Mouse (Mus musculus): ENCODE measurements around the gene 1700067K01Rik. TPM values are rescaled to one million over a fixed set of nuclear protein-coding genes. Genes with fewer than 3 reads are reported as not detected.

The 1700067K01Rik gene
- polyA plus RNA-seq, 1 experiment from 2014 or later, result 1.0 TPM

DNA sequence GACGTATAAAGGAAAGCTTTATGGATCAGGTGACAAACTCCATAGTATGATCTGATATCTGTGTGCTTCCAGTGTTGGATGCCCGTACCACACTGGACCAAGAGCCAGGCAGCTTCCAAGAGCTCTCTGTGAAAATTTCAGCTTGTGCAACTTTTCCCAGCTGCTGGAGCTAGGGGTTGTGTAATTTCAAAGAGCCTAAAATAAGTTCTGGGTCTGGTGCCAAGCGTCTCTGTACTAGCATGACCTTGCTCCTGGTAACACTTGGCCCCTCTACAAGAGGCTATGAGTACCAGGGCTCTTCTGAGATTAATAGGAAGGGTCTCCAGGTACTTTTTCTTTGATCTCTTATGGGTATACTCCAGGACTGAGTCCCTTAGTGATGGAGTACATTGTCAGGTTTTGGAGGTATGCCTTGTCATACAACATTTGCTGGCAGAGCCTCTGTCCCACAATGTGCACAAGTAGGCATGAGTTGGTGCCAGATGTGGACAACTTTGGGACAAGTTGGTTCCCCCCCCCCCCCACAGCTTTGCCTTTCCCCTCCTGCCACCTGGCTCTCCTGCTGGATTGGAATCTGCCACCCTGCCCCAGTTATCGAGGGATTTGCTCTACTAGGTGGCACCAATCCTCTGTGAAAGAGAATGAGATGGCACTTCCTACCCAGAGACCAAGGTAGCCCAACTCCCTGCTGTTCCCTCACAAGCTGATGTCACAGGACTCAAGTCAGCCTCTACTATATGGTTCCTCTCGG is 37.1 kb upstream of the 1700067K01Rik start:
- ATAC-seq (peak; percentile 93), DNase-seq (ENCODE audit: low spot score) (peak; percentile 96)
- peaks cover 4% of the 10 kb centered on the region; the same call in 1 of the 2 replicates for H3K4me1 ChIP-seq (ENCODE audit: insufficient read depth, low read depth, low read length)
- WGBS, result 54% methylated on average over 5 of the region's 5 CpGs
- TF ChIP-seq CTCF (IDR thresholded peaks at IDR 0.05) (no peak), EP300 (IDR thresholded peaks at IDR 0.05) (peak; percentile 52; the same call in 1 of the 2 replicates)
- H3K27ac ChIP-seq (ENCODE audit: low read length), result peak overlapping the region; percentile 47
- no peaks in the 10 kb centered on the region for H3K27me3 ChIP-seq (replicated peaks; ENCODE audit: insufficient read depth, low read length)
- no peak overlapping the region for H3K9ac ChIP-seq (replicated peaks; ENCODE audit: low read depth)
- no peaks in the 10 kb centered on the region for H3K9me3 ChIP-seq (ENCODE audit: low read length)
- no peak overlapping the region for H3K4me2 ChIP-seq (replicated peaks; ENCODE audit: low read depth, low read length)
- no peaks in the 10 kb centered on the region for H3K36me3 ChIP-seq (ENCODE audit: insufficient read depth, low read length)
- no peak overlapping the region for H3K4me3 ChIP-seq (ENCODE audit: low read depth, low read length)

DNA sequence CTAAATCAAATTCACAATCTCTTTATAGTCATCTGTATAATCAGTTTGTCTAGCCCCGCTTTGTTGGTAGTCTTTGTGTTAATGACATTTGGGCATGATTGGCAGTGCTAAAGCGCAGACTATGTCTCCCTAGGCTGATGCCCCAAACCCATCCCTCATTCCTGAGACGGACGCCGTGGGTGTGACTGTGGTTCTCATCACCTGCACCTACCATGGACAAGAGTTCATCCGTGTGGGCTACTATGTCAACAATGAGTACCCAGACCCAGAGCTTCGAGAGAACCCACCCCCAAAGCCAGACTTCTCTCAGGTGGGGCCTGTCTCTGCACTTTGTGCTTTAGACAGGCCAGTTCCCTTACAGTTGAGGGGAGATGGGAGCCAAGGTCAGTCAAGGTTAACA is 33.6 kb upstream of the 1700067K01Rik start:
- 93% methylated on average over 7 of the region's 7 CpGs for whole genome bisulfite sequencing
- Histone ChIP-seq H3K9ac (replicated peaks; ENCODE audit: low read depth) (no peak overlapping the region), H3K4me3 (ENCODE audit: low read depth, low read length) (no peak overlapping the region), H3K27me3 (replicated peaks; ENCODE audit: insufficient read depth, low read length) (no peaks in the 10 kb centered on the region), H3K4me2 (replicated peaks; ENCODE audit: low read depth, low read length) (no peak overlapping the region), H3K36me3 (ENCODE audit: insufficient read depth, low read length) (no peaks in the 10 kb centered on the region), H3K27ac (ENCODE audit: low read length) (no peak overlapping the region), H3K4me1 (ENCODE audit: insufficient read depth, low read depth, low read length) (peaks cover 4% of the 10 kb centered on the region; the same call in 1 of the 2 replicates), H3K9me3 (ENCODE audit: low read length) (no peaks in the 10 kb centered on the region)
- ATAC-seq, result no peak
- no peak for TF ChIP-seq EP300 (IDR thresholded peaks at IDR 0.05)
- TF ChIP-seq CTCF (IDR thresholded peaks at IDR 0.05), result no peak
- no peak for DNase-seq (ENCODE audit: low spot score)

DNA sequence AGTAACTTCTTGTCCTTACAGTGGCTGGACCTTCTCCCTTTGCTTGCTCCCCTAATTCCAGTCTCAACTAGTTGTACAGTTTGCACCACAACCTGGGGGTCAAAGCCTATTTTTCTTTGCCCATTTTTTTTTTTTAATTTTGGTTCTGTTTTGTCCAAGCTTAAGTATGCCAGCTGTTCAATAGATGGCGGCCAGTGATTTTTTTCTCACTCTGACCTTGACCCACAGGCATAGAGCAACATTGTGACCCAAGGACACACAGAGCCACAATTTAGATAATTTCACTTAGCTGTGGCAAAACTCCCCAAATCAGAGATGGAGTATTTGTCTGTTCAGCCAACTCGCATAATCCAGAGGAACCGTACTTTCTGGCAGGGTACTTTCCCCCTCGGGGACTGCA is 30.2 kb upstream of the 1700067K01Rik start:
- no peak for ATAC-seq
- no peak overlapping the region for H3K9ac ChIP-seq (replicated peaks; ENCODE audit: low read depth)
- no peak overlapping the region for H3K27ac ChIP-seq (ENCODE audit: low read length)
- 89% methylated on average over 4 of the region's 4 CpGs for WGBS
- DNase-seq (ENCODE audit: low spot score), result no peak
- no peaks in the 10 kb centered on the region for H3K36me3 ChIP-seq (ENCODE audit: insufficient read depth, low read length)
- no peaks in the 10 kb centered on the region for H3K9me3 ChIP-seq (ENCODE audit: low read length)
- no peak overlapping the region for H3K4me2 ChIP-seq (replicated peaks; ENCODE audit: low read depth, low read length)
- H3K4me1 ChIP-seq (ENCODE audit: insufficient read depth, low read depth, low read length), result 0 out of 2 replicates have a peak, but pooled peaks cover 2% of the 10 kb centered on the region
- H3K27me3 ChIP-seq (replicated peaks; ENCODE audit: insufficient read depth, low read length), result no peaks in the 10 kb centered on the region
- H3K4me3 ChIP-seq (ENCODE audit: low read depth, low read length), result no peak overlapping the region
- no peak for TF ChIP-seq CTCF (IDR thresholded peaks at IDR 0.05)
- no peak for TF ChIP-seq EP300 (IDR thresholded peaks at IDR 0.05)

DNA sequence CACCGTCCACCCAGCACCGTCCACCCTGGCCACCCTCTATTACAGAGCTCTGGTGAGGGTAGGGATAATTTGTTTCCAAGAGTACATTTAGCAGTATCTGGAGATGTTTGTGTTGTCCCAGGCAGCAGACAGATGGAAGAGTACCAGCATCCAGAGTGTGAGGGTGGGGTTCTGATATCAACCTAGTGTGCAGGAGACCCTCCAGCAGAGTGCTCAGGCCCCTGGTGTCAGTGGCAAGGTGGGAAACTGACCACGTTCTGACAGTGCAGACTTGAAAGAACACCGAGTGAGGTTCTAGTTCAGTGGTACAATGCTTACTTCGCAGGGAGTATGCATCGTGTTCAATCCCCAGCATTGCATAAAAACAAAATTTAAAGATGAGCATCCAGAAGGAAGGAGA is 29.6 kb upstream of the 1700067K01Rik start:
- Histone ChIP-seq H3K4me2 (replicated peaks; ENCODE audit: low read depth, low read length) (peak overlapping the region; percentile 92; the same call in 1 of the 2 replicates), H3K4me1 (ENCODE audit: insufficient read depth, low read depth, low read length) (0 out of 2 replicates have a peak, but pooled peaks cover 2% of the 10 kb centered on the region), H3K9ac (replicated peaks; ENCODE audit: low read depth) (no peak overlapping the region), H3K36me3 (ENCODE audit: insufficient read depth, low read length) (no peaks in the 10 kb centered on the region), H3K27ac (ENCODE audit: low read length) (peak overlapping the region; percentile 43; the same call in 1 of the 2 replicates), H3K4me3 (ENCODE audit: low read depth, low read length) (no peak overlapping the region), H3K27me3 (replicated peaks; ENCODE audit: insufficient read depth, low read length) (no peaks in the 10 kb centered on the region), H3K9me3 (ENCODE audit: low read length) (no peaks in the 10 kb centered on the region)
- TF ChIP-seq EP300 (IDR thresholded peaks at IDR 0.05) (no peak), CTCF (IDR thresholded peaks at IDR 0.05) (no peak)
- no peak for DNase-seq (ENCODE audit: low spot score)
- no peak for ATAC-seq
- WGBS, result 78% methylated on average over 6 of the region's 6 CpGs

GRCm38 (mm10) chr8:83972150-83973120 is 28.9 kb upstream of the 1700067K01Rik start, which contains the start of gene Prkaca:
Gene Prkaca, plus strand, starts transcription at chr8:83972993.
- Histone ChIP-seq H3K4me2 (replicated peaks; ENCODE audit: low read depth, low read length) (peak within 1 kb of the TSS; percentile 92), H3K27me3 (replicated peaks; ENCODE audit: insufficient read depth, low read length) (no peaks in the 10 kb centered on the region), H3K9me3 (ENCODE audit: low read length) (no peaks in the 10 kb centered on the region), H3K4me3 (ENCODE audit: low read depth, low read length) (peak within 1 kb of the TSS; percentile 91), H3K4me1 (ENCODE audit: insufficient read depth, low read depth, low read length) (peaks cover 8% of the 10 kb centered on the region; the same call in 1 of the 2 replicates), H3K27ac (ENCODE audit: low read length) (peak within 1 kb of the TSS; percentile 71), H3K36me3 (ENCODE audit: insufficient read depth, low read length) (no peaks in the 10 kb centered on the region), H3K9ac (replicated peaks; ENCODE audit: low read depth) (peak within 1 kb of the TSS; percentile 76)
- peak; percentile 99 for ATAC-seq
- peak; percentile 99 for DNase-seq (ENCODE audit: low spot score)
- TF ChIP-seq EP300 (IDR thresholded peaks at IDR 0.05) (no peak), CTCF (IDR thresholded peaks at IDR 0.05) (no peak)
- WGBS, result under 1% methylated on average over 64 of the region's 94 CpGs

Measured in lung, postnatal 0 days (tissue).